Mouse (Mus musculus) forebrain, embryonic 11.5 days (tissue): ENCODE measurements around the gene Prmt9. TPM values are rescaled to one million over a fixed set of nuclear protein-coding genes. Genes with fewer than 3 reads are reported as not detected.

Experiments
- ATAC-seq: fragments of 200-750 bp; cut with Nextera tagmentation; replicated peaks from 2 replicates; pipeline ENCODE4 v1.8.0; 2017; ENCODE audit warnings: moderate TSS enrichment; ENCODE audit not compliant: low FRiP score
- DNase-seq: peaks from one replicate; pipeline ENCODE4 v3.0.0-alpha.2; 2017; ENCODE audit warnings: low spot score
- H3K27ac ChIP-seq: fragments of 300-500 bp; sonication (generic); 2 replicates; pipeline ENCODE4 v1.5.1; 2014; ENCODE audit warnings: low read depth, low read length
- H3K27me3 ChIP-seq: fragments of 300-500 bp; sonication (generic); 2 replicates; pipeline ENCODE4 v1.6.1; 2014; ENCODE audit warnings: mild to moderate bottlenecking, low read length, mixed read lengths; ENCODE audit not compliant: control insufficient read depth, insufficient read depth
- H3K36me3 ChIP-seq: fragments of 300-500 bp; sonication (generic); 2 replicates; pipeline ENCODE4 v1.6.1; 2014; ENCODE audit warnings: mild to moderate bottlenecking, low read length, moderate library complexity, mixed read lengths; ENCODE audit not compliant: control insufficient read depth, insufficient read depth
- H3K4me1 ChIP-seq: fragments of 300-500 bp; sonication (generic); replicated peaks from 2 replicates; pipeline ENCODE4 v1.6.1; 2014; ENCODE audit warnings: low read length, mixed read lengths; ENCODE audit not compliant: control insufficient read depth, insufficient read depth
- H3K4me2 ChIP-seq: fragments of 300-500 bp; sonication (generic); 2 replicates; pipeline ENCODE4 v1.6.1; 2014; ENCODE audit warnings: low read depth, mild to moderate bottlenecking, low read length, moderate library complexity, mixed read lengths; ENCODE audit not compliant: severe bottlenecking
- H3K4me3 ChIP-seq: fragments of 300-500 bp; sonication (generic); 2 replicates; pipeline ENCODE4 v1.5.1; 2014; ENCODE audit warnings: low read depth, low read length
- H3K9ac ChIP-seq: fragments of 300-500 bp; sonication (generic); 2 replicates; pipeline ENCODE4 v1.6.1; 2014; ENCODE audit warnings: low read length
- H3K9me3 ChIP-seq: fragments of 300-500 bp; sonication (generic); 2 replicates; pipeline ENCODE4 v1.6.1; 2016; ENCODE audit warnings: low read length, mixed read lengths; ENCODE audit not compliant: control insufficient read depth
- WGBS: fragments of 180-500 bp; shearing (Covaris S2); extraction: QIAGEN DNeasy Blood & Tissue Kit; methylation state at CpG from one replicate; pipeline ENCODE4 v1.1.7; 2014; 5-methylcytosine and 5-hydroxymethylcytosine counted together
- polyA plus RNA-seq: library from polyadenylated mRNA; unstranded; fragments of >200 nt; fragmentation: Nextera tagmentation; extraction: Ambion mirVana; gene quantifications from 2 replicates; pipeline ENCODE4 v1.2.1, GENCODE M21; 2014

Gene Prmt9
- polyA plus RNA-seq, 1 experiment from 2014 or later = 20.1 TPM

DNA sequence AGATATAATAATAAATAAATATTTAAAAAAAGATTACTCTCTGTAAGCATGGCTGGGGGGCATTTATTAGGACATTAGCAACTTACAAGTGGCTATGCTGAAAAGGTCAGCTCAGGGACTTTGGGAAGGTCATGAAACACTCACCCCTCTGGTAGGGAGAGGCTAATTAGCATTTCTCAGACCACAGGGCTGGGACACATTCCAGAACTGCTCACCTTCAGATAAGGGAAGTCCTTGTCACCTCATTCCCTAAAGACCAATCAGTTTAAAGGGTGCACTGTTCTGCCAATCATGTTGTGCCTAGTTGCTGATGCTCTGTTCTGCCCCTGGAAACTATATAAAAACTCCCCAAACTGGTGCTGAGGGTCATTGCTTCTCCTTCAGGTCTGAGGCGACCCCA, 10.9 kb upstream of the Prmt9 start:
- Histone ChIP-seq H3K27me3 (no peaks in the 10 kb centered on the region), H3K27ac (no peak overlapping the region), H3K4me1 (no peaks in the 10 kb centered on the region), H3K9me3 (no peaks in the 10 kb centered on the region), H3K4me3 (no peak overlapping the region), H3K9ac (no peak overlapping the region), H3K4me2 (no peak overlapping the region), H3K36me3 (no peaks in the 10 kb centered on the region)
- ATAC-seq = no peak
- WGBS = 78% methylated on average over 1 of the region's 1 CpGs
- no peak for DNase-seq

DNA sequence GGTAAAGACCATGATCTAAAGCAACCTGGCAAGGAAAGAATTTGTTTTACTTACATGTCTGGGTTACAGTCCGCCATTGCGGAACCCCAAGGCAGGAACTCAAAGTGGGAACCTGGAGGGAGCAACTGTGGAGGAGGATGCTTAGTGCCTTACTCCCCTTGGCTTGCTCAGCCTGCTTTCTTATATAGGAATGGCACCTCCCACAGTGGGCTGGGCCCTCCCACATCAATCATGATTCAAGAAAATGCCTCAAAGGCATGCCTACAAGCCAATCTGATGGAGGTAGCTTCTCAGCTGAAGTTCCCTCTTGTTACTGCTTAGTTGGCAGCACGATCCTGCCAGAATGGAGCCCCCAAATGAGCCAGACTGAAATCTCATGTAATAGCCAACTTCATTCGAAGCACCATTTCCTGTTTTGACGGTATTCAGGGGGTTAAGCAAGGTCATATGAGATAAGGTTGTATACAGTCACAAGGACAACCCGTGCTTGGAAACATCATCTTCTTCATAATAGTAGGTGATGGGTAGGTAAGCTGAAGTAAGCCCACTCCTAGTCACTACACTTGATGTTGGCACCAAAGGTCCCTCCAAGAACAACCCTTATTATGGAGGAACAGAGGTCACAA, 5.9 kb upstream of the Prmt9 start:
- no peak overlapping the region for H3K4me2 ChIP-seq
- H3K27ac ChIP-seq = no peak overlapping the region
- no peaks in the 10 kb centered on the region for H3K9me3 ChIP-seq
- DNase-seq (no peak), ATAC-seq (no peak)
- H3K4me3 ChIP-seq = no peak overlapping the region
- 91% methylated on average over 6 of the region's 6 CpGs for WGBS
- H3K27me3 ChIP-seq = no peaks in the 10 kb centered on the region
- H3K4me1 ChIP-seq = no peaks in the 10 kb centered on the region
- no peaks in the 10 kb centered on the region for H3K36me3 ChIP-seq
- H3K9ac ChIP-seq = no peak overlapping the region

DNA sequence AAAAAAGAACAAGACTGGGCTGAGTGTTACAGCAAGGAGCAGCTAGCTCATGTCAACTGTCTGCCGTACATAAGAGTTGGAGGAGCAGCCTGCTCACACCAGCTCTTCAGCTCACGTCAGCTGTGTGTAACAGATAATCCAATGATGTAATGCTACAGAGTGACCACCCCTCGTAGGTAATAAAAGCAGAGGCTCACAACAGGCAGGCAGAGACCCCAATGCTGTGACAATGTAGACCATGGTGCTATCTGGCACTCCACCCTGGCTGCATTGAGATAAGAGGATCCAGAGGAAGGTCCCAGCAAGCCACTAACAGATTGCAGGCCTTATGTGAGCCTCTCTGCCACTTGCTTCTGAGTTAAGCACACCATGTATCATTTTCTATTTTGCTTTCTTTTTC, 4.8 kb upstream of the Prmt9 start:
- H3K9me3 ChIP-seq = no peaks in the 10 kb centered on the region
- H3K9ac ChIP-seq = no peak overlapping the region
- H3K4me1 ChIP-seq = no peaks in the 10 kb centered on the region
- ATAC-seq (no peak), DNase-seq (no peak)
- WGBS = 68% methylated on average over 3 of the region's 3 CpGs
- no peaks in the 10 kb centered on the region for H3K27me3 ChIP-seq
- no peak overlapping the region for H3K27ac ChIP-seq
- H3K4me2 ChIP-seq = no peak overlapping the region
- no peaks in the 10 kb centered on the region for H3K36me3 ChIP-seq
- H3K4me3 ChIP-seq = no peak overlapping the region

DNA sequence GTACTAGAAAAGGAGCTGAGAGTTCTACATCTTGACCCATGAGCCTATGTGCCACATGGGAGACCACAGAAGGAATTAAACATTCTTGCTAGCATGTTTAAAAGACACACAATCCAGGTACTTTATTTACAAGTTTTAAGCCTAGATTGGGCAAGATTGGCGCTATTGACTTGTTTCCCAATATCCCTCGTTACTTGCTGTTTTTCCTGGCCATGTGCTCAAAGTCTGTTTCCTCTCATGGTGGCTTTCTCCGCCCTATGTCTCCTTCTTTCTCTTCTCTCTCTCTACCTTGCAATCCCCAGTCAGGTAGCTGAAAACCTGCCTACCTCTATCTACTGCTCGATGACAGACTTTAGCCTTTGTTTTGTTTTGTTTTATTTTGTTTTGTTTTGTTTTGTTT, 3.6 kb upstream of the Prmt9 start:
- Histone ChIP-seq H3K4me2 (no peak overlapping the region), H3K27me3 (no peaks in the 10 kb centered on the region), H3K36me3 (no peaks in the 10 kb centered on the region), H3K4me3 (no peak overlapping the region), H3K27ac (no peak overlapping the region), H3K4me1 (no peaks in the 10 kb centered on the region), H3K9me3 (no peaks in the 10 kb centered on the region), H3K9ac (no peak overlapping the region)
- no peak for ATAC-seq
- no peak for DNase-seq
- 90% methylated on average over 4 of the region's 4 CpGs for WGBS

DNA sequence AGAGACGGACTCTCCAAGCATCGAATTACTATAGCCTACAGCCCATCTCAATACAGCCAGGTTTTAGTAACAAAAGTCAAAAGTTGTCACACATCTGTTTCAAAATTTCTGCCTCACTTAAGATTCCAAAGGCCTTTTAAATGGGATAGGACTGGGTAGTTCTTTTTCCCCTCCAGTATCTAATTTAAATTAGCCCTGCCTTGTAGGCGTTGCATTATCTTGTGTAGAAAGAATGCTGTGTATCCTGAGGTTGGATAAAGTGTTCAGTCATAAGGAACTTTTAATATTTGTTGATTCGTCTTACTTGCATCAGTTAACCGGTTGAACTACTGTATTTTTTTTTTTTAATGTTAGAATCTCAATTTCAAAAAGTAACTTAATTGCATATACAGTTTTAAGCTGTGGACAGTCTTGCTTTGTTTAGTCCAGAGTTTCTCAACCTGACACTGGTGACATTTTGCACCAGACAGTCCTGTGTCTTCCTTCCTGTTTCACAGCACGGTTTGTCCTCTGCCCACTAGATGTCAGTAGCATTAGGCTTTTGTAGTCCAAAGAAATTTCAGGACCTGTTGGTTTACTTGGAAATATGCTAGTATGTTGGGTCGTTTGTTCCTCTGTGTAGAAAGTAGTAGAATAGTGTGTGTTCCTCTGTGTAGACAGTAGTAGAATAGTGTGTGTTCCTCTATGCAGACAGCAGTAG, 834 bp downstream of the Prmt9 start:
- H3K27me3 ChIP-seq = no peaks in the 10 kb centered on the region
- peak overlapping the region; percentile 77 for H3K4me3 ChIP-seq
- ATAC-seq (no peak), DNase-seq (no peak)
- H3K4me2 ChIP-seq = peak overlapping the region; percentile 56
- no peaks in the 10 kb centered on the region for H3K4me1 ChIP-seq
- H3K9ac ChIP-seq = peak overlapping the region; percentile 92
- H3K9me3 ChIP-seq = no peaks in the 10 kb centered on the region
- H3K36me3 ChIP-seq = no peaks in the 10 kb centered on the region; the same call in 1 of the 2 replicates
- 32% methylated on average over 7 of the region's 7 CpGs for WGBS
- no peak overlapping the region for H3K27ac ChIP-seq

DNA sequence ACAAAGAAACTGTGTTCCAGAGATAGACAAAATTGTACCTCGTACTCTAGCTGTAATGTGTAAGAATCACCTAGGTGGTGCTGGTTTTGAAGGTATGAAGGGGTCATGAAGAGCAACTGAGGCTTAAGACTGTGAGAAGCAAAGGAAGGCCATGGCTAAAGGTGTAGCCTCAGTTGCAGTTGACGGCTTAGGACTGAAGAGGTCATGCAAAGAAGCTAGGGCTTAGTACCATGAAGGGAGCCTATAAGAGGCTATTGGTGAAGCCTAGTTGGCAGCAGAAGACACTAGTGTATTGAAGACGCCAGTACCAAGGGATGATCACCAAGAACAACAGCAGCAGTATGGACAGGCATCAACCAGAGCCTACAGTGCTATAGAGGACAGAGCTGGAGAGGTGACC, 3.3 kb downstream of the Prmt9 start:
- Histone ChIP-seq H3K4me1 (no peaks in the 10 kb centered on the region), H3K4me3 (no peak overlapping the region), H3K4me2 (no peak overlapping the region), H3K9ac (no peak overlapping the region), H3K36me3 (no peaks in the 10 kb centered on the region; the same call in 1 of the 2 replicates), H3K9me3 (no peaks in the 10 kb centered on the region), H3K27me3 (no peaks in the 10 kb centered on the region), H3K27ac (no peak overlapping the region)
- no peak for ATAC-seq
- 95% methylated on average over 3 of the region's 3 CpGs for WGBS
- DNase-seq = no peak

DNA sequence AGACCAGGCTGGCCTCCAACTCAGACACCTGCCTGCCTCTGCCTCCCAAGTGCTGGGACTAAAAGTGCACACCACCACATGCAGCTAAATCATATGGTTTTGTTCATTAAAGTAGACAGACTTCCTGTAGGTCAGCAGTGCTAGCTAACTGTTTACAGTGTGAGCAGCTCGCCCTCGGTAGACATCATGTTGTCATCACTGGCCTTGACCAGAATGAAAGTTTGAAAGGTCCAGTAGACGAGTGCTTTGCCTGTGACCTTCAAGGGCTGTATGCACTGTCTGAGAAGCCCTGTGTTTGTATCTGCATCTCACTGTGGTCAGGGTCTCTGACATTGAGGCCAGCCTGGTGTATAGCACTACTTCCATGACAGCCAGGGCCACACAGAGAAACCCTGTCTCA, 12.2 kb downstream of the Prmt9 start:
- no peaks in the 10 kb centered on the region for H3K9me3 ChIP-seq
- H3K4me1 ChIP-seq = no peaks in the 10 kb centered on the region
- H3K27ac ChIP-seq = no peak overlapping the region
- ATAC-seq (no peak), DNase-seq (no peak)
- H3K4me2 ChIP-seq = no peak overlapping the region
- 89% methylated on average over 3 of the region's 3 CpGs for WGBS
- H3K9ac ChIP-seq = no peak overlapping the region
- H3K4me3 ChIP-seq = no peak overlapping the region
- H3K27me3 ChIP-seq = no peaks in the 10 kb centered on the region
- peaks cover 2% of the 10 kb centered on the region; the same call in 1 of the 2 replicates for H3K36me3 ChIP-seq

DNA sequence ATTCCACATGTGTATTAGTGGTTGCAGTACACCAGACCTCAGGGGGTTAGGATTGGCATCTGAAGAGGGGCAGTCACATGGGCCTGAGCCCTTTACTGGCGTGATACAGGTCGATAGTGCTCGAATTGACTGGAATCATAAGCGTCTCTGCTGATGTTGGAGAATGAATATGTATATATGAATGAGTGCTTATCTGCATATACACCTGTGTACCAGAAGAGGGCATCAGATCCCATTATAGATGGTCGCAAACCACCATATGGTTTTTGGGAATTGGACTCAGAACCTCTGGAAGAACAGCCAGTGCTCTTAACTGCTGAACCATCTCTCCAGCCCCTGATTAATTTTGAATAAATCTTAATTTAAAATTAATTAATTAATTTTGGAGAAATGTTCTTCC, 25.0 kb downstream of the Prmt9 start:
- 86% methylated on average over 5 of the region's 5 CpGs for WGBS
- Histone ChIP-seq H3K27ac (no peak overlapping the region), H3K9ac (no peak overlapping the region), H3K4me2 (no peak overlapping the region), H3K9me3 (no peaks in the 10 kb centered on the region), H3K4me1 (no peaks in the 10 kb centered on the region), H3K4me3 (no peak overlapping the region), H3K27me3 (no peaks in the 10 kb centered on the region), H3K36me3 (no peaks in the 10 kb centered on the region; the same call in 1 of the 2 replicates)
- ATAC-seq (no peak), DNase-seq (no peak)

DNA sequence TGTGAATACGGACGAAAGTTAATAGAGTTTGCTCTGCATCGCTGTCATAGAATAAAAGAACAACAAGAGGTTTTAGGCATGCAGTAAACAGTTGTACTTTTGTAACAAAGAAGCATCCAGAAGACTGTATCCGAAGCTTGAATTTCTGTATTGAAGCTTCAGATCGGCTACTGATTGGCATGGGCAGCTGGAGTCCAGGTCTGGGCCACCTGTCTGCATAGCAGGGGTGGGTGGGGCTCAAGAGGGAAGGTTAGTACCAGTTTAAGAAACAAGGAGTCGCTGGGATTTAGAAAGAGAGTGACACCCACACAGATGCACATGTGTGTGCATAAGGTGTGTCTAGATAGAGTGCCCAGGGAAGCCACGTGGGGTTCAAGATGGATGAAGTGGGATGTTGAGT, 28.5 kb downstream of the Prmt9 start:
- no peak overlapping the region for H3K4me2 ChIP-seq
- DNase-seq = no peak
- no peaks in the 10 kb centered on the region for H3K27me3 ChIP-seq
- no peaks in the 10 kb centered on the region for H3K4me1 ChIP-seq
- no peaks in the 10 kb centered on the region for H3K9me3 ChIP-seq
- no peak overlapping the region for H3K9ac ChIP-seq
- 93% methylated on average over 7 of the region's 7 CpGs for WGBS
- no peak for ATAC-seq
- no peaks in the 10 kb centered on the region; the same call in 1 of the 2 replicates for H3K36me3 ChIP-seq
- H3K27ac ChIP-seq = no peak overlapping the region
- no peak overlapping the region for H3K4me3 ChIP-seq
